Mouse (Mus musculus): ENCODE data around the gene Scyl1.
"Not testable (repeated sequence)": the region's sequence is repeated elsewhere in the genome, so short reads cannot be mapped to it uniquely, and the experiment has no call there.

The Scyl1 gene

GRCm38 (mm10) chr19:5770925-5771860, at the start of gene Scyl1:
TSS of gene Scyl1 (minus strand) at chr19:5771419.
- DNase-seq (ENCODE audit: low read depth, low spot score) = peak; percentile 89

GRCm38 (mm10) chr19:5819549-5819948, 48.3 kb upstream of the Scyl1 start:
- no peak for DNase-seq (ENCODE audit: low read depth, low spot score)

GRCm38 (mm10) chr19:5818590-5818977, 47.4 kb upstream of the Scyl1 start:
- DNase-seq (ENCODE audit: low read depth, low spot score) = no peak

DNA sequence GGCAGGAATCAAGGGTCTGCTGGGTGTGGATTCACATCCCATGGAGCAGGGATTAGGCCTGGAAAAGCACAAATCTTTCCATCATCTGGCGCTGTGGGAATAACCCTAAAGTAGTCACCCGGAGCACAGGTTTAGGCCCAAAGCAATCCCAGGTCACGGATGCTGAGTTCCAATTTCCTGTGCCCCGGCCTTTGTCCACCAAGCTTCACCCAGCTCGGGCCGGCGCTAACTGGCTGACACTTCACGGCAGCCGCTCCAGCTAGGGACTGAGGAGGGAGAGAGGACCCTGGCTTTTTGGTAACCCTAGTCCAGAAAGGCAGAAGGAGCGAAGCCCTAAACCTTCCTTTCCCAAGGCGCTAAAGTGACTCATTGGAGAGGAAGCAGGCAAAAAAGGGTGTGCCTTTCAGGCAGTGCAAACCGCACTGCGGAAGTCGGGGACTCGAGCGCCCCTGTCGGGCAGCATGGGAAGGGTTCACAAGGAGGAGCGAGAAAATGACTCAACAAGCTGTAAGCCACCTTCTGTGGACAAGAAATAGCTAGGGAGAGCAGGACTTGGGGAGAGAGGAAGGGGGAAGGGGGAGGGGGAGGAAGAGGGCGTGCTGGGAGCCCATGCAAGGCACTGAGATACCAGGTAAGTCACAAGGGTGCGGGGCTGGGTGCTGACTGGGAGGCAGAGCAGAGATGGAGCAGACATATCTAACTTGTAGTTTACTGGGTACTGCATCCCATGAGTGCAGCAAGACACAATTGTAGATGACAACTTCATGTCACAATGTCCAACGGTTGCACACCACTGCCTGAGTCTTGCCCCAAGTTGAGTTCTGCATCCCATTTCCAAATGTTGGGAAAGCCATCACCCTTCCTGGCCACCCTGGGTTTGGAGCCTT, 46.7 kb upstream of the Scyl1 start:
- DNase-seq (ENCODE audit: low read depth, low spot score) = peak; percentile 89

DNA sequence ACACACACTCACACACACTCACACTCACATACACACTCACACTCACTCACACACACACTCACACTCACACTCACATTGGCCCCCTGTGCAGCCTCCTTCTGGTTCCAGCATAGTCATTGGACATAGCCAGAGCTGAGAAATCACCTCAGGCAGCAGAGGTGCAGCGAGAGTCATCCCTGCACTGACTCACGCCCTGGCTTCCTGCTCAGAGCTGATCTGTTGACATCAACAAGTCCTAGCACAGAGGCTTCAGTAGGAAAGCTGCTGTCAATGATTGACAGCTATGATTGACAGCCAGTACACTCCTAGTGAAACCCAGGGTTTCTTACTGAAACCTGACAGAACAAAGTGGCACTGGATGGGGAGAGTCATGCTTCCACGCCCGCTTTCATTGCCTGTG, 44.7 kb upstream of the Scyl1 start:
- DNase-seq (ENCODE audit: low read depth, low spot score) = no peak

DNA sequence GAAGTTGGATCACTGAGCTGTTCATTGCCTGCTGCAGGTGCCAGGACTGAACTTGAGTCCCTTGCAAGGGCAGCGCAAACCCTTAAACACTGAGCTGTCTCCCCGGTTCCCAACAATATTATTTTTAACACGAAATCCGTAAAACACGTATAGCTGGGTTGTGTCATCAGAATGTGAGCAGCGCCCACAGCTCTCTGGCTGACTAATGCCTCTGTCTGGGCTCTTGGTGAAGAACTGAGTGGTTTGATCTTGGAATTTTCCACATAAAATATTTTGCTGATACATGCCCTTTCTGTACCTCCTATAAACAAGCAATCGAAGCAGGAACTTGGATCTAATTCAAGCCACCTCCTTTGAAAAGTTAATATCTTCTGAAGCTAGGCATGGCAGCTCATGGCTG, 43.8 kb upstream of the Scyl1 start:
- no peak for DNase-seq (ENCODE audit: low read depth, low spot score)

DNA sequence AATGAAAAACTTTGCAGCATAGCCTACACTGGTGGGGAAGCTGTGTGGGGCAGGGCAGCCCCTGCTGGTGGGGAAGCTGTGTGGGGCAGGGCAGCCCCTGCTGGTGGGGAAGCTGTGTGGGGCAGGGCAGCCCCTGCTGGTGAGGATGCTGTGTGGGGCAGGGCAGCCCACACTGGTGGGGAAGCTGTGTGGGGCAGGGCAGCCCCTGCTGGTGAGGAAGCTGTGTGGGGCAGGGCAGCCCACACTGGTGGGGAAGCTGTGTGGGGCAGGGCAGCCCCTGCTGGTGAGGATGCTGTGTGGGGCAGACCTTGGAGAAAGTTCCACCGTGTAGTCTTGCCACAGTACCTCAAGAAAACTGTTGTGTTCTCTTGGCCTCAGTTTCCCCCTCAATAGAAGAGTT, 42.8 kb upstream of the Scyl1 start:
- not testable (repeated sequence) for DNase-seq (ENCODE audit: low read depth, low spot score)

DNA sequence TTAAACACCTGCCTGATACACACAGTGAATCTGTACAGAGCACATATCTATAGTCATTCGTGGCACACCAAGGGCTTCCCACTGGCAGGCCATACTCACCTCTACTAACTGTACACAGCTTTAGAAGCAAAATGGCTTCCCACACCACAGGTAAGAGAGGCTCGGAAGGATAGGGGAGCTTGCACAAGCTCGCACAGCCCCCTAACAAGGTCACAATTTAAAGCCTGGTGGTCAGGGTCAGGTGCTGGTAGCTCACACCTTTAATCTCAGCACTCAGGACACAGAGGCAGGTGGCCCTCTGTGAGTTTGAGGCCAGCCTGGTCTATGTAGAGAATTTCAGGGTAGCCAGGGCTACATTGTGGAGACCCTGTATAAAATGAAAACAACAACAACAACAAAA, 42.3 kb upstream of the Scyl1 start:
- no peak for DNase-seq (ENCODE audit: low read depth, low spot score)

DNA sequence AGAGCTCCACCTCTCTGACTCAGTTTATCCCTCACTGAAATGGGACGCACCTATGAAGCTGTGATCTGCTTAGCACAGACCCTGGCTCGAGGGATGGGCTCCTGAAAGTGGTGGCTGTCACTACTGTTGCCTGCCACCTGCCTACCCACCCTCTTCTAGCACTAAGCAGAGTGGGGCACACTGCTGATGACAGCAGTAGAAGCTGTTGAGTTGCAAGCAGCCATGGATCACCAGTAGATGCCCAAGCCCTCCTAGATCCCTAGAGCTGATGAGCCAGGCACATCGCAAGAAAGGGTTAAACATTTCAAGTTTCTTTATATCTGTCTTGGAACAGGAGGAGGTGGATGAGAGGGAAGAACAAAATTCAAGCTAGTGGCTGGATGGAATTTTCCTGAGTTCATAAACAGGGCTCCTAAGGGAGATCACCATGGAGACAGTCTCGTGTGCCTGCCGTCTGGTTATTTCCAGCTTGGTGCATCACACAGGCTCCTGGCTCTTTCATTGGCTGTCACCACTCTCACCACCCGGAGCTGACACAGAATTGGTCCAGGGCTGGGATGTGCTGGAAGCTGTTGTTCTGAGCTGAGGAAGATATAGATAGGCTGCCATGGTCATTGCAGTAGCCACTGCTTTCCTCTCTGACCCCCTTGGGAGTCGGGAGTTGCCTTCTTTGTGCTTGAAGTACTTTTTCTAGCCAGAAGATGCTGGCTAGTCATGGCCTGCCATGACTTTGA, 40.7 kb upstream of the Scyl1 start:
- peak; percentile 96 for DNase-seq (ENCODE audit: low read depth, low spot score)

DNA sequence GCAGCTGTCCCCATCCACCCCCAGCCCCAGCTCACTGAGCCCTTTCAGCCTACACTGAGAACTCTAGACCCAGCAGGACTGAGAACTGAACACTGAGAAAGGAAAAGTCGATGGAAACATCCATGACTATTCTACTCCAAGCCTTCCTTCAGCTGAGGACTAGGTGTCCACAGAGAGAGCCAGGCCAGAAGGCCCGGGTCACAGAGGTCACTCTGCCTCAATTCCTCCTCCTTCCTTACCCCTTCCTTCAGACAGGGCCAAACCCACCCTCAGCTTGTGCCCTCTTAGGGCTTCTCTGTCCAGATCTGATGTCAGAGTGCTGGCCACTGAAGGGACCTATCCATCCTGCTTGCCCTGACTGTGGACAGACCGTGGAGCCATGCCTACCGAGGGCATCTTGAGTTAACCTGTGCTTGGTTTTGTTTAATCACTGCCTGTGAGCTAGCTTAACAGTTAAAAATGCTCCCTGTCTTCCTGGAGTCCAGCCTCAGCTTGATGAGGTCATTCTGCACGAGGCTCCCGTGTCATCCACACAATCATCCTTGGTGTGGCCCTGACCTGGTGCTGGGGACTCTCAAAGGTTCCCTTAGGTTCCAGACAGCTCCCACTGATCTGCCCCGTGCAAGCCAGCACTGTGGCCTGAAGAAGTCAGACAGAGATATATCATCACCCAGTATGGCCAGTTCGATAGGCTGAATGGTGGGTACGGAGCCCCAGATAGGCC, 39.8 kb upstream of the Scyl1 start:
- no peak for DNase-seq (ENCODE audit: low read depth, low spot score)

- DNase-seq (ENCODE audit: low read depth, low spot score) = no peak
Measured at GRCm38 (mm10) chr19:5810103-5810839, 39.1 kb upstream of the Scyl1 start.

GRCm38 (mm10) chr19:5809712-5810089, 38.5 kb upstream of the Scyl1 start:
- no peak for DNase-seq (ENCODE audit: low read depth, low spot score)

GRCm38 (mm10) chr19:5808955-5809711, 37.9 kb upstream of the Scyl1 start:
- no peak for DNase-seq (ENCODE audit: low read depth, low spot score)

DNA sequence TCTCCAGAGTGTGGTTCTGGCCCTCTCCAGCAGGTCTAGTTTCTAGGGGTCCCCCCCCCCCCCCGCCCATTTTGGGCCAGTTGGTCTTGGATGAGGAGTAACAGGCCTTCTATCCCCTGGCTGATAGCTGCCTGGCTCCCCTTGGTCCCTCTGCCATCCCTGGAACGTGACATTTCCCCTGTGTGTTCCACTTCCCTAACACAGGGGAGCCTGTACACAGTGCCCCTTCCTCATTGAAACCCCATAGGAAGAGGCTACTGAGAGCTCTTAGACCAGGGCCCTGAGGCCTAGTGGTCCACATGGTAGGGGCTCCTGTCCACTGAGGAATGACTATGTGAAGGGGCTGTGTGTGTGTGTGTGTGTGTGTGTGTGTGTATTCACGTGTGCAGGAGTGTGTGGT, 36.5 kb upstream of the Scyl1 start:
- no peak for DNase-seq (ENCODE audit: low read depth, low spot score)

- DNase-seq (ENCODE audit: low read depth, low spot score) = no peak
Measured at GRCm38 (mm10) chr19:5806809-5807205, 35.6 kb upstream of the Scyl1 start.

GRCm38 (mm10) chr19:5806051-5806808, 35.0 kb upstream of the Scyl1 start:
- peak; percentile 74 for DNase-seq (ENCODE audit: low read depth, low spot score)

DNA sequence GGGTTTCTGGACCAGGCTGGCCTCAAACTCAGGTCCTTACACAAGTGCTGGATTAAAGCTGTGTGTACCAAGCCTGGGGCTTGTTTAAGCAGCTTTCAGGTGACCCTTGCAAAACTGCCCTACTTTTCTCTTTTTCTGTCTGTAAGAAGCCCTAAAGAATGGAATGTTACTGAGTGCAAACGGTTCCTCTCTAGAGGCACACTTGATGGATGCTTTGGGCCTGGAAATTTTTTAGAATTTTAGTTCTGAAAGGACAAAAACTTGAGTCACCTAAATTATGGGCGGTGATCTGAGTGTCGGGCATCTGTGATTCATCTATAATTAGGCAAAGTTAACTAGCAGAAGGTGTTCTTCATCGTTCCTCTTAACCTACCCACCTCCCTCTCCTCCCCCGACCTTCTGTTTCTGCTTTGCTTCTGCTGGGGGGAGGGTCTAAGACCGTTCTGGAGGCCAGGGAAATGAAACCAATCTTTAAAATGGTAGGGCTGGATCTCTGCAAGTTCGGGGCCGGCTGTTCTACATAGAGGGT, 33.2 kb upstream of the Scyl1 start:
- DNase-seq (ENCODE audit: low read depth, low spot score) = no peak

DNA sequence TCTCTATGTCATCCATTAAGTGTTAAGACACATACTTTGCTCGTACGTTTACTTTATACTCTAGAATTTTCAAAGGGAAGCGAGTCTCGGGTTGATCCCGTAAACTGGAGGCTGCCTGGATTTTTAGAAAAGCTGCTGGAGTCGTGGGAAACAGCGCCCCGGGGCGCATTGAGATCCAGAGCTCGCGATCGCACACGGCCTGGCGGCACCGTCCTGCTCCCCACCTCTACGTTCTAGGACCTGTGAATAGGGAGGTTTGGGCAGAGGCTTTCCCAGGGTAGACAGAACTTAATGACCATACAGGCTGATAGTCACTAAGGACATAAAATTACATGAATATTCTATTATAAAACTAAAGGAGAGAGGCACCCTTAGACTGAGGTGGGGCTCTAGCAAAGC, 32.7 kb upstream of the Scyl1 start:
- DNase-seq (ENCODE audit: low read depth, low spot score) = no peak

All from skeletal muscle tissue, adult 2 months (tissue).